Mouse (Mus musculus): Measurements from ENCODE around the gene Kcnj16.
A peak's percentile ranks its signal among the peaks of the same experiment; 100 is the strongest.

The Kcnj16 gene

DNA sequence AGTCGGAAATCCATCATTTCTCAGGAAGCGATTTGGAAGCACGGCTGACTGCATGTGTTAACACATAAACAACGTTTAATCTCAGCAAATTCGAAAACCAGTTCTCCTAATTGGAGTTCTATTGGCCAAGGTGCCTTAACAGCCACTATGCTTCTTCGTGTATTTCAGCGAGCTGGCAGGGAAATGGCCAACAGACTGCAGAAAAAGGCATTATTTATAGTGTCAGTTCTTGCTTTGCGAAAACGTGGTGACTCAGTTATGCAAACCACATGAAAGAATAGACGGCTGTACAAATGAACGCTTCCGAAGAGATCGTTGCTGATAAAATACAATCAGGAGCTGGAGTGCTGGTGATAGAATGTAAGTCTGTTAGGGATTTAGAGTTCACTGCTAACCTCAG is 88.2 kb downstream of the Kcnj16 start:
- DNase-seq (ENCODE audit: low read depth) = no peak

DNA sequence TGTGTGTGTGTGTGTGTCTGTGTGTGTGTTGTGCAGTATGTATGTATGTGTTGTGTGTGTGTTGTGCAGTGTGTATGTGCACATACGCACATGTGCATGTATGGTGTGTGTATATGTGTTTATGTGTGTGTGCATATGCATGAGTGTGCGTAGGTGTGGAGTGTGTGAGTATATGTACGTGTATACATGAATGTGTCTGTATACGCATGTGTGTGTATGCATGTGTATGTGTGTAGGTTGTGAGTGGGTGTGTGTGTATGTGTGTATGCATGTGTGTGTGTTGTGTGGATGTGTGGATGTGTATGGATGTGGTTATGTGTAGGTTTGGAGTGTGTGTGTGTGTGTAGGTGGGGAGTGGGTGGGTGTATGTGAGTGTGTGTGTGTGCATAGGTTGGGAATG is 89.6 kb downstream of the Kcnj16 start:
- DNase-seq (ENCODE audit: low read depth) = no peak

GRCm38 (mm10) chr11:111059440-111059839 is 91.6 kb downstream of the Kcnj16 start:
- DNase-seq (ENCODE audit: low read depth) = no peak

DNA sequence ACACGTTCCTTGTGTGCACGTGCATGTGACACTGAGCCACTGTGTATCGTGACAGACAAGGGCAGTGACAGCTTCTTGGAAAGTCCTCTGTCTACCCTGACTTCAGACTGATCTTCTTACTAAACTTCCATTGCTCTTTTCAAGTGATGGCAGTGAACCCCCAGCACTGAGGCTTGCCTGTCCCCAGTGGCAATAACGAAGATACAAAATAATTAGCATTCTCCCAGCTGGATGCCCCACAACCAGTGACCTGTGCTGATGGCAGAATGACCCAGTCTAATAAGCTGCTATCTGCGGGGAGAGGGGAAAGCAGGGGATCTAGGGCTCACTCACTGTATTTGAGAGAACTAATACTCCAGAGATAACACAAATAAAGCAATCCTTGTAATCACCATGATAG is 92.4 kb downstream of the Kcnj16 start:
- DNase-seq (ENCODE audit: low read depth) = no peak

DNA sequence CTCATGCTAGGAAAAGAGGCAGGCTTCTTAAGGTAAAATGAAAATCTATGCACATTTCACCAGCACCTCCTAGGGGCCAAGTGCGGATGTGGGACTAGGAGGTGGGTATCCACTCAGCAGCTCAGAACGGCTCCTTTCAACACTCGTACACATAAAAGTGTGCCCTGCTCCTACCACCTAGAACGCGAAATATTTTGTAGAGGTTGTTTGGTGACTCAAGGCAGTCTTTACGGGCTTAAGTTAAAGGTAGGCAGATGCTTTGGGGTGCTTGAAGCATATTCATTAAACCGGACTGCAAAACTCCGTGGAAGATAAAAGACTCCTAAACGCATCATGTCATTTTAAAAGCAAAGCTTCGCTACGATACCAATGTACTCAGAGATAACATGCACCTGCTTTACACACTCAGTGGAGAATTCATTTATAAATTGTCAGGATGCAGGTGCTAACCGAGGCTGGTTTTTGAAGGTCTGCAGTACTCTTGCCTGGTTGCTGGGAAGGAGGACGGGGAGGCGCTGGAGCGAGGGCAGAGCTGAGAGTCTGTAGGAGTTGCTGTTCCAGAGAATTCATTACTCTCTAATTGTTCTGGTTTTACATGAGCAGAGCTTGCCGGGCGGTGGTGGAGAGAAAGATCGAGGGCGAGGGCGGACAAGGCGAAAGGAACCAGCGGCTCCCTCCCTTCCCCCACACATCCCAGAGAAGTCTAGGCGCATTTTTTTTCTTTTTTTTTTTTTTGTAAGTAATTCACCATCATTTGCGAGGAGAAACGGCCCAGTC is 97.1 kb downstream of the Kcnj16 start:
- peak; percentile 13 for DNase-seq (ENCODE audit: low read depth)

- no peak for DNase-seq (ENCODE audit: low read depth)
Measured at GRCm38 (mm10) chr11:111065635-111066298, 97.9 kb downstream of the Kcnj16 start, which contains the start of gene Kcnj2. Kcnj2 (plus strand) TSS chr11:111066164.

GRCm38 (mm10) chr11:111066299-111066691 is 98.5 kb downstream of the Kcnj16 start:
- no peak for DNase-seq (ENCODE audit: low read depth)

GRCm38 (mm10) chr11:111067787-111068186 is 100.0 kb downstream of the Kcnj16 start:
- no peak for DNase-seq (ENCODE audit: low read depth)

DNA sequence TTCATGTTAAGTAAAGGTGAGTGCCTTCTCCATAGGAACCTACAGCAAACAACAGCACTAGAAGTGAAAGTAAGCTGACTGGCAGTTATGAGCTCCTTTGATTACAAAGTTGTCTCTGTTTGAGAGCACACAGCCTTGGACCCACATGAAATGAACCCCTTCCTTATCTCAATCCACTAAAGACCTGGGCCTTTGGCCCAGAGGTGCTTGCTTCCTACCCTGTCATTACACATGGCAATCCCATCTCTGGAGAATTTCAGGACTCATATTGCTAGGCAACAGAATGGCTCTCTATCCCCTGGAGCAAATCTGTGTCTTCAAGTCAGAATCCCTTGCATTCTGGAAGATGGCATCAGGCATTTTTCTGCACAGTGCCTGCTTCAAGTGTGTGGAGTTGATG is 102.6 kb downstream of the Kcnj16 start:
- DNase-seq (ENCODE audit: low read depth) = no peak

DNA sequence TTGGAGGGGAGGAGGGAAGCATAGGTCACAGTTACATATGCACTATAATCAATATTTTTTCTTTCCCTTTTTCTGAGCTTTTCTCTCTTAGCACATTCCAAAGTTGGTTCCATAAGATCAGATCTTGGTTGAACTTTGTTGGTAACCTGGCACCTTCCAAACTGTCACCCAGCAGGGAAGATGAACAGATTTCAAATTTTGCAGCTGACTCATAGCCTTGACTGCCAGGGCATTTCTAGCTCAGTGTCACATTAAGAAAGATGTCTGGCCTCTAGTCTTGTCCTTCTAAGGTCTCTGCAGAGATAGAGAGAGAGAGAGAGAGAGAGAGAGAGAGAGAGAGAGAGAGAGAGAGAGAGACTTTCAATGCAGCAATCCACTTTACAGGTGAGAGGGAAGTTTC is 106.3 kb downstream of the Kcnj16 start:
- DNase-seq (ENCODE audit: low read depth) = no peak
